Mouse (Mus musculus) urinary bladder, adult 18-20 months (tissue): Measurements from ENCODE around the gene Rab3a.

Source experiments
- DNase-seq, 2 experiments: peaks; one replicate each; pipeline ENCODE4 v3.0.0; 2022; ENCODE audit warnings: low spot score in 2 of 2, mixed read lengths in 2 of 2

Gene Rab3a

GRCm38 (mm10) chr8:70801156-70801555, 46.7 kb downstream of the Rab3a start:
- DNase-seq, result no peak

GRCm38 (mm10) chr8:70801830-70802229, 47.4 kb downstream of the Rab3a start:
- DNase-seq, result no peak

- DNase-seq, result no peak
These were observed 48.5 kb downstream of the Rab3a start for GRCm38 (mm10) chr8:70802786-70803510.

- DNase-seq, result peak; percentile 34 to 37
These were observed 49.4 kb downstream of the Rab3a start for GRCm38 (mm10) chr8:70803761-70804480.

- peak; percentile 70 to 83 for DNase-seq
These were observed 50.2 kb downstream of the Rab3a start, which contains the start of gene Mast3 for GRCm38 (mm10) chr8:70804481-70805206. TSS of gene Mast3 (minus strand) at chr8:70805054.

GRCm38 (mm10) chr8:70806541-70806940, 52.1 kb downstream of the Rab3a start:
- no peak for DNase-seq

GRCm38 (mm10) chr8:70807304-70807703, 52.8 kb downstream of the Rab3a start:
- no peak for DNase-seq

GRCm38 (mm10) chr8:70808239-70808638, 53.8 kb downstream of the Rab3a start, which contains the start of gene Il12rb1:
TSS of gene Il12rb1 (plus strand) at chr8:70808449.
- DNase-seq, result no peak
